Mouse (Mus musculus) hindbrain, embryonic 14.5 days (tissue): ENCODE measurements at regions not wholly inside any gene's neighbourhood (a gene's known extent, or its start where the extent isn't known, plus 50 kb on each side); places are given as distances from the start of the nearest gene placed in this dataset.

Source experiments
- ATAC-seq: fragments of 200-750 bp; cut with Nextera tagmentation; 2 replicates; pipeline ENCODE4 v1.8.0; 2017; ENCODE audit warnings: moderate number of reproducible peaks, mild to moderate bottlenecking, moderate TSS enrichment, moderate library complexity; ENCODE audit not compliant: low FRiP score
- DNase-seq: peaks from one replicate; pipeline ENCODE4 v3.0.0-alpha.2; 2015; ENCODE audit warnings: low spot score
- H3K27ac ChIP-seq: fragments of 300-500 bp; sonication (generic); 2 replicates; pipeline ENCODE4 v1.5.1; 2014; ENCODE audit warnings: mild to moderate bottlenecking, moderate library complexity
- H3K27me3 ChIP-seq: fragments of 300-500 bp; sonication (generic); 2 replicates; pipeline ENCODE4 v1.6.1; 2014; ENCODE audit warnings: mild to moderate bottlenecking, low read length, mixed read lengths; ENCODE audit not compliant: control insufficient read depth, insufficient read depth
- H3K36me3 ChIP-seq: fragments of 300-500 bp; sonication (generic); replicated peaks from 2 replicates; pipeline ENCODE4 v1.6.1; 2014; ENCODE audit not compliant: control insufficient read depth, insufficient read depth
- H3K4me1 ChIP-seq: fragments of 300-500 bp; sonication (generic); replicated peaks from 2 replicates; pipeline ENCODE4 v1.6.1; 2014; ENCODE audit warnings: antibody characterized with exemption, low read length, mixed read lengths; ENCODE audit not compliant: control insufficient read depth, insufficient read depth
- H3K4me2 ChIP-seq: fragments of 300-500 bp; sonication (generic); replicated peaks from 2 replicates; pipeline ENCODE4 v1.6.1; 2014; ENCODE audit warnings: mild to moderate bottlenecking, moderate library complexity
- H3K4me3 ChIP-seq: fragments of 300-500 bp; sonication (generic); replicated peaks from 2 replicates; pipeline ENCODE4 v1.5.1; 2014; ENCODE audit warnings: mild to moderate bottlenecking, low read length
- H3K9ac ChIP-seq: fragments of 300-500 bp; sonication (generic); 2 replicates; pipeline ENCODE4 v1.6.1; 2014
- H3K9me3 ChIP-seq: fragments of 300-500 bp; sonication (generic); 2 replicates; pipeline ENCODE4 v1.6.1; 2016; ENCODE audit warnings: low read length; ENCODE audit not compliant: control insufficient read depth
- WGBS: fragments of 180-500 bp; shearing (Covaris S2); extraction: QIAGEN DNeasy Blood & Tissue Kit; methylation state at CpG from one replicate; pipeline ENCODE4 v1.1.7; 2014; 5-methylcytosine and 5-hydroxymethylcytosine counted together

- 98% methylated on average over 11 of the region's 11 CpGs for WGBS
- Histone ChIP-seq H3K9me3 (no peaks in the 10 kb centered on the region), H3K27me3 (no peaks in the 10 kb centered on the region), H3K27ac (no peak overlapping the region), H3K36me3 (no peaks in the 10 kb centered on the region), H3K4me3 (no peak overlapping the region), H3K9ac (no peak overlapping the region), H3K4me2 (no peak overlapping the region), H3K4me1 (no peaks in the 10 kb centered on the region)
- ATAC-seq (no peak), DNase-seq (no peak)
These were observed 115.2 kb upstream of the Plekha5 start for GRCm38 (mm10) chr6:140308641-140309040.

GRCm38 (mm10) chr6:140306811-140307558 is 116.9 kb upstream of the Plekha5 start:
- no peak for ATAC-seq
- H3K4me3 ChIP-seq, result no peak overlapping the region
- WGBS, result 43% methylated on average over 6 of the region's 6 CpGs

GRCm38 (mm10) chr6:140304105-140304504 is 119.7 kb upstream of the Plekha5 start:
- Histone ChIP-seq H3K27me3 (no peaks in the 10 kb centered on the region), H3K9me3 (no peaks in the 10 kb centered on the region), H3K4me1 (no peaks in the 10 kb centered on the region), H3K4me3 (no peak overlapping the region), H3K4me2 (no peak overlapping the region), H3K36me3 (no peaks in the 10 kb centered on the region), H3K9ac (no peak overlapping the region), H3K27ac (no peak overlapping the region)
- no peak for DNase-seq
- no peak for ATAC-seq
- 83% methylated on average over 5 of the region's 5 CpGs for WGBS

More at GRCm38 (mm10) chr6:140306811-140307558, 116.9 kb upstream of the Plekha5 start:
- Histone ChIP-seq H3K4me2 (no peak overlapping the region), H3K36me3 (no peaks in the 10 kb centered on the region), H3K27ac (no peak overlapping the region), H3K4me1 (no peaks in the 10 kb centered on the region), H3K9ac (no peak overlapping the region), H3K27me3 (no peaks in the 10 kb centered on the region), H3K9me3 (no peaks in the 10 kb centered on the region)
- DNase-seq, result no peak

GRCm38 (mm10) chr6:140300470-140301145 is 123.2 kb upstream of the Plekha5 start:
- no peaks in the 10 kb centered on the region for H3K9me3 ChIP-seq
- 37% methylated on average over 7 of the region's 7 CpGs for WGBS
- H3K4me3 ChIP-seq, result no peak overlapping the region
- H3K4me2 ChIP-seq, result no peak overlapping the region
- H3K4me1 ChIP-seq, result 0 out of 2 replicates have a peak, but pooled peaks cover 6% of the 10 kb centered on the region
- H3K27ac ChIP-seq, result peak overlapping the region; percentile 14; the same call in 1 of the 2 replicates
- DNase-seq (no peak), ATAC-seq (peak; percentile 61; the same call in 1 of the 2 replicates)
- 0 out of 2 replicates have a peak overlapping the region, but pooled peaks have one; percentile 31 for H3K9ac ChIP-seq
- H3K27me3 ChIP-seq, result no peaks in the 10 kb centered on the region
- H3K36me3 ChIP-seq, result no peaks in the 10 kb centered on the region

- DNase-seq (no peak), ATAC-seq (no peak)
- no peaks in the 10 kb centered on the region for H3K9me3 ChIP-seq
- no peaks in the 10 kb centered on the region for H3K27me3 ChIP-seq
- no peak overlapping the region; the same call in 1 of the 2 replicates for H3K27ac ChIP-seq
- 0 out of 2 replicates have a peak, but pooled peaks cover 6% of the 10 kb centered on the region for H3K4me1 ChIP-seq
- H3K9ac ChIP-seq, result no peak overlapping the region
- no peak overlapping the region for H3K4me3 ChIP-seq
- WGBS, result 45% methylated on average over 7 of the region's 7 CpGs
- H3K4me2 ChIP-seq, result no peak overlapping the region
- no peaks in the 10 kb centered on the region for H3K36me3 ChIP-seq
These were observed 124.2 kb upstream of the Plekha5 start for GRCm38 (mm10) chr6:140299653-140300052.

DNA sequence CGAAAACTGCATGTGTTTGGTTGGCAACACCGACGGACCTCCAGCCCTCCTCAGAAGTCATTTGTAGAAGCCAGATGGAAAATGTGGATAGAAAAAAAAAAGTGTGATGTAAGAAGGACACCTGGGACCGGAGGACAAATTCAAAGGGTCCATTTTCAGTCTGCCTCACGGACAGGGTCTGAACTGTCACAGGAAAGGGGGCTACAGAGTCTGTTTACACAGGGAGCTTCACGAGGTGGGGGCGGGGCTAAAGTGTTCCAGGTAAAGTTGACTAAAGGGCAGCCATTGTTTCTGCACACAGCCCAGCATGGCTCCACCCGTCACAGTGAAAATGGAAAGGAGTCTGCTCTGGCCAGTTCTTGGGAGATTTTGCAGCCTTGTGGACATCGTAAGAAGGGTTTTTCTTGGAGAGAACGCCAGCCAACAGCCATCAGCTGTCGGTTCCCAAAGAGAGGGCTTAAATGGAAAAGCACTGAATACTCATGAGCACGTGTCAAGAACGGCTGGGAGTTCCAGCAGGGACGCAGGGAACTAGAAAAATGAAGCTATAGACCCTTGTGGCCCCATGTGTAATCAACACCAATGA is 125.8 kb upstream of the Plekha5 start:
- ATAC-seq (no peak; the same call in 1 of the 2 replicates), DNase-seq (no peak)
- no peaks in the 10 kb centered on the region for H3K27me3 ChIP-seq
- H3K9me3 ChIP-seq, result no peaks in the 10 kb centered on the region
- H3K9ac ChIP-seq, result no peak overlapping the region
- no peak overlapping the region; the same call in 1 of the 2 replicates for H3K27ac ChIP-seq
- 0 out of 2 replicates have a peak, but pooled peaks cover 6% of the 10 kb centered on the region for H3K4me1 ChIP-seq
- peak overlapping the region; percentile 16; the same call in 1 of the 2 replicates for H3K4me2 ChIP-seq
- H3K4me3 ChIP-seq, result no peak overlapping the region
- 62% methylated on average over 14 of the region's 14 CpGs for WGBS
- no peaks in the 10 kb centered on the region for H3K36me3 ChIP-seq

- Histone ChIP-seq H3K4me1 (0 out of 2 replicates have a peak, but pooled peaks cover 6% of the 10 kb centered on the region), H3K36me3 (no peaks in the 10 kb centered on the region), H3K4me3 (no peak overlapping the region), H3K9ac (no peak overlapping the region), H3K4me2 (peak overlapping the region; percentile 16; the same call in 1 of the 2 replicates), H3K9me3 (no peaks in the 10 kb centered on the region), H3K27me3 (no peaks in the 10 kb centered on the region), H3K27ac (no peak overlapping the region; the same call in 1 of the 2 replicates)
- 43% methylated on average over 6 of the region's 6 CpGs for WGBS
- DNase-seq (no peak), ATAC-seq (0 out of 2 replicates have a peak, but pooled peaks have one; percentile 22)
These were observed 126.3 kb upstream of the Plekha5 start for GRCm38 (mm10) chr6:140297561-140297960.

DNA sequence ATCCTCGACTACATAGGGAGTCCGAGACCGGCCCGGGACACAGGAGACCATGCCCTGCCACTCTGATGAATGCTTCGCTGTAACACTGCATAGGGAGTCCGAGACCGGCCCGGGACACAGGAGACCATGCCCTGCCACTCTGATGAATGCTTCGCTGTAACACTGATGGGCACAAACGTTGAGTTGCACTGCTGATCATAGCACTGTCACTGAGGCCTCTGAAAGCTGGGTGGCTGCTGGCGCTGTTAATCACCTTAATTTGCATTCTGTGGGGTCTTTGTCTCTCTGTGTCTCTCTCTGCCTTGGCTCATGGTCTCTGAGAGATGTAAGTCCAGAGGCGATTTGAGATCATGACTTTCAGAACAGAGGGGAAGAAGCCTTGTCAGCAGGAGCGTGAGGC is 133.7 kb upstream of the Plekha5 start:
- H3K27me3 ChIP-seq, result no peaks in the 10 kb centered on the region
- ATAC-seq, result peak; percentile 24; the same call in 1 of the 2 replicates
- H3K9ac ChIP-seq, result no peak overlapping the region
- no peaks in the 10 kb centered on the region for H3K9me3 ChIP-seq
- H3K4me2 ChIP-seq, result no peak overlapping the region
- no peaks in the 10 kb centered on the region for H3K36me3 ChIP-seq
- H3K4me1 ChIP-seq, result no peaks in the 10 kb centered on the region
- no peak overlapping the region for H3K27ac ChIP-seq
- no peak overlapping the region for H3K4me3 ChIP-seq
- no peak for DNase-seq
- WGBS, result 61% methylated on average over 12 of the region's 13 CpGs

- no peaks in the 10 kb centered on the region for H3K27me3 ChIP-seq
These were observed 135.1 kb upstream of the Plekha5 start for GRCm38 (mm10) chr6:140288799-140289198.

More at GRCm38 (mm10) chr6:140288799-140289198, 135.1 kb upstream of the Plekha5 start:
- Histone ChIP-seq H3K4me2 (no peak overlapping the region), H3K4me3 (no peak overlapping the region), H3K36me3 (no peaks in the 10 kb centered on the region), H3K27ac (no peak overlapping the region), H3K9me3 (no peaks in the 10 kb centered on the region), H3K9ac (no peak overlapping the region), H3K4me1 (no peaks in the 10 kb centered on the region)
- 0 out of 2 replicates have a peak, but pooled peaks have one; percentile 6 for ATAC-seq
- DNase-seq, result no peak
- WGBS, result 46% methylated on average over 8 of the region's 8 CpGs
